Mouse (Mus musculus) layer of hippocampus, adult 9-10 months (tissue): ENCODE measurements around the gene Macf1.

ENCODE experiments used
- DNase-seq: peaks from one replicate; pipeline ENCODE4 v3.0.0; 2022; ENCODE audit warnings: low spot score

Gene Macf1

DNA sequence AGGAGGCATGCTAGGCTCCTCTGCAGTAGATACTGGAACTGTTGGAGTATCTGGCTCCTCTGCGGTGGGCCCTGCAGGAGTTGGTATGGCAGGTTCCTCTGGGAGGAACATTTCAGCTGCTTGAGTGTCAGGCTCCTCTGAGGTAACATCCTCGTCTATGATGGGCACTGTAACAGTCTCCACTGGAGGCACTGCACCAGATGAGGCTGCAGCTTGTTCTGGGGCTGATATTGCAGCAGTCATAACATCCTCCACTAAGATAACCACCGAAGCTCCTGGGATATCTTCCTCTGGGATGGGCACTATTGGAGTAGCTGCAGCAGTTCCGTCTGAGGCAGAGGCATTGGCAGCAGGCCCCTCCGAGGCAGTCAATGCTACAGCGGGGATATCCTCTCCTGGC, 276.4 kb downstream of the Macf1 start:
- no peak for DNase-seq

DNA sequence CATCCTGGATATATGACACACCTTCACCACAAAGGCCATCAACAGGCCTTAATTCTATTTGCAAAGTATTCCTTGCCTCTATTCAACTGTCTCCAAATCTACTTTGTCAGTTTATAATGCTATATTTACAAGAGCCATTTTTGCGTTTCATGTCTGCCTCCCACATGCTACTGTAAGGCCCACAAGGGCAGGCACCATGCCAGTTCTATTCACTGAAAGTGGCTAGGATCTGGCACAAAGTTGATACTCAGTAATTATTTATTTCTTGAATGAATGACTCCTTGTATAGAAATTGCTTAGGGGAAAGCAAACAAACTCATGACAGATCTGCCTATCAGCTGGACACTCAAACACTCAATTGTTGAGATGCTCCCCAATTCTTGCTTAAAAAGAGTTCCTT, 280.1 kb downstream of the Macf1 start:
- no peak for DNase-seq

DNA sequence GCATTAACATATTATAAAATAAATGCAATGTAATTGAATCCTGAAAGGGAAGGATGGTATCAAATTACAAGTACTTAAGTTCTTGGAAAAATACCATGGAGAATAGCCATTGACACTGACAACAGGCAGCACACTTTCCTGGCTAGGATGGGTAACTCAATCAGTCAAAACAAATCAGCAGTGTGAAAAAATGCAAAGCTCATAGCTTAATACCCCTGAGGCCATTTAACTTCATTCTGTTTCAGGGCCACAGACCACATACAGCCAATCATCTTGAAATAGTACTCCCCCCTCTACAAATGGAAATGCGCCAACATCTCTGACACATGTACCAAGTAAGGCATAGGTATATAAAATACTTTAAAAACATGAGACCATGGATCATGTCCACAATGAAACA, 281.9 kb downstream of the Macf1 start:
- DNase-seq = no peak

DNA sequence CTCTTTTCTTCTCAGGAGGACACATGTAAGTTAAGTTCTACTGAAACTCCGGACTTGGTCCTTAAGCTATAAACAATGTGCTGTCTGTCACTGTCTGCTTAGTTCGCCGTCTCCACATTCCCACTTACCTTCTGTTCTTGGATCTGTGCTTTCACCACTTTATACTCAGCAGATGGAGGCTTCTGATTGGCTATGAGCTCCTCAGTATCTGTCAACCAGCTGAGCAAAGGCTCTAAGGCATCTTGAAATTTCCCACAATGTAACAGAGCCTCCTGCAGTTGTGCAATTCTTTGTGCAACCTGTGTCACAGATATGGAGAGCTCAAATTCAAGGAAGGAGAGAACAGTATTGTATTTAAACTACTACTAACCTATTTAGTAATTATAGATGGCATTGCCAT, 282.9 kb downstream of the Macf1 start:
- DNase-seq = peak; percentile 35

DNA sequence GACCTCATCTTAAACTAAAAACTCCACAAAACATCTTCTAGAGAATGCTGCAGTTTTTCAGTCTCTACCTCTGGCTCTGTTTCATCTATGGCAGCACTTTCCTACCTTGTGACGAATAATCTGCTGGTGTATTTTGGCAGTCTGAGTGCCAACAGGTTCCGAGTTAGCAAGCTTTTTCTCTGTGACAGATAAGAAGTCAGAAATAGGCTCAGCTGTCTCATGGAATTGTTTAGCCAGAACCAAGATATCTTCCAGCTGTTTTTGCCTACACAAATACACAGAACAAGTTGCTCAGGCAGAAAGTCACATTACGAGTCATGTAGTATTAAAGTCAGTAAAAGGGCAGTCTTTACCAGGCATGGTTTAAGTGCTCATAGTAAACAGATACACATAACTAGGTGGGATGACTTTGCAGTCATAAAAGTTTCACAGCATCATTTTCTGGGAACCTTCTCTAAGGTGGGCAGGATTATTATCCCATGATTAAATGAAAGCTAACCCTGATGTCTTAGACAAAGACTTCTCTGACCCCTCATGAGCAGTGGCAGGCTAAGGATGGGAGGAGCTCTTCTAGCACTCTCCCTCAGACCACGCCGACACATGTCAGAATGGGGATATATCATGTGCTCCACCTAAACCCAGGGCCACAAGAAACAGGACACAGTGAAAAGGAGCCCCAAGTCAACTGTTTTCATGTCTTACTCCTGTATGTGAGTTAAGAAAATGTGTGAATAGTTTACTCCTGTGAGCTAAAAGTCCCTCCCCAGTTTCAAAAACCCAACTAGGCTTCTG, 286.3 kb downstream of the Macf1 start:
- no peak for DNase-seq

DNA sequence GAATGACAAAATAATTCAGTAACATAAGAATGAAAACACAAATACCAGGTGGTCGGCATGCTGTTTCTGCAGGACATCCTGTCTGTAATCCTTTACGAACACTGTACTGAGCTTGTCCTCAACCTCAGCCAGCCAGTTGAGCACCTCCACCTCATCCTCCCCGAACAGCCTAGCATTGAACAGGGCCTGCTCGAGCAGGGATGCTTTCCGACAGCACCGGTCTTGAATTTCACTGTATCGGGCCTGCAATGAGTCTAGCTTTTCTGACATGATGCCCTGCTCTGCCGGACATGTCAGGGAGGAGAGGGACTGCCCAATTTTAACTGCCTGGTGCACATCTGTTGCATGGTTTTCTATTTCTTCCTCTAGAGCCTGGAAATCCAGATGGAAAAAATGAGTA, 287.1 kb downstream of the Macf1 start:
- DNase-seq = no peak

DNA sequence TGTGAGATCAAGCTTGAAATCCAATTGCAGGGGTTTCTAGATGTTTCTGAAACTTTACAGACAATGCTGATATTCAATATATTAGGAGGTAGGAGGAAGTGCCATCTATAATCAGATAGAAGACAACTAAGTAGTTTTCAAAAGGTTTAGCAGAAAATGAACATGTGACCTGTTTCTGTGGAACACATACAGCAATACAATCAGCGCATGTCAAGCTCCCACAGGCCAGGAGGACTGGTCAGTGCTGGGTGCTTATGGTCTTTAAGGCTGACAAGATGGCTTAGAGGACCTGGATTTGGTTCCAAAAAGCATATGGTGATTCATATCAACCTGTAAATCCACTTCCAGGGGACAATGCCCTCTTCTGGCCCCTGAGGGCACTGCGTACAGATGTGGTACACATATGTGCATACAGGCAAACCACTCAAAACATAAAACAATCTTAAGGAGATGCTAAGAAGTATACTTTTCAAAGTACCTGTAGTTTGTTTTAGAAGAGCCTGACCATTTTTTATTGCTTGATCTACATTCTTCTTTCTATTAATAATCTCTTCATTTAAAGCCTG, 288.6 kb downstream of the Macf1 start:
- DNase-seq = no peak

DNA sequence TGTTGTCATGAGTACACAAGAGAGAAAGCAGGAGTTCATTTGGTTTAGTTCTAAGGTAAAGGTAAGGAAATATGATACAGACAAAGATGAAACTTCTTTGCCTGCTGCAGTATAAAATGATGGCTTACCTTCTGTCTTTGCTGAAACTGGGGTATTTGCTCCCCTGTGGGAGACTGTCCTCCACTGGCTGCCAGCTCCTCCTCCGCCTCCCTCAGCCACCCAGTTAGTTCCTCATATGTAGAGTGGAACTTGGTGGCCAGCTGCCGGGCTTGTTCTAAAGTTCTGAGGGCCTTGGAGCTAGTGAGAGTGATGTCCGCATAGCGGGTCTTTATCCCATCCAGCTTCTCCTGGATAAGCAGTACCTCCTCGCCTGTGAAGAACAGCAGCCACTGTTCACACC, 289.3 kb downstream of the Macf1 start:
- DNase-seq = no peak

DNA sequence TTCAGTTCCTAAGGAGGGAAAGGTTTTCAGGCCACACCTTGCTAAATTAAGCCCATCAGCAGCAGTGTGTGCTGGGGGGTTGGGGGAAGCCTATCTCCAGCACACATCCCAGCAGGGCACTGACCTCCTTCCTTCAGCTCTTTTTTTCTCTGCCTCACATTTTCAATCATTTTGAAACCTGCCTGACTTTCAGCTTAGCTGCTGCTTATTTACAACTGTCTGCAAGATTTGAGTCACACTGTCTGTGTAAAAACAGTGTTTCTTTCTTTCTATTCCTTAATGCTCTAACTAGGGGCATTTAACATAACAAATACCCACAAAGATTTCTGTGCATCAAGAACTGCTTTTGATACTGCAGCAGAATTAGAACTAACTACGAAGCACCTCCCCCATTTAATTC, 289.9 kb downstream of the Macf1 start:
- no peak for DNase-seq

DNA sequence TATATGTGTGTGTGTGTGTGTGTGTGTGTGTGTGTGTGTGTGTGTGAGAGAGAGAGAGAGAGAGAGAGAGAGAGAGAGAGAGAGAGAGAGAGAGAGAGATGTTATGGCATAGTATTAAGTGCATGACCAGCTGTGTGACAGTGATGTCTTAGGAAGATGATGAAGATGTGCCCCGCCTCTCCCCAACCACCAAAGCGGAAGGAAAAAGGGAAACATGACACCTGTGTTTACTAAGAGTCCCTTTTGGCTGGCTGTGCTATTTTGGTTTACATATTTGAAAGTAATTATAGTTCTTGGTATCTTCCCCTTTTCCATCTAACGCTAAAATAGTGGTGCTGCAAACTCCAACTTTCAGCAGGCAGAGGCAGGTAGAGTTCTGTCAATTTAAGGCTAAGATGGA, 291.2 kb downstream of the Macf1 start:
- no peak for DNase-seq

DNA sequence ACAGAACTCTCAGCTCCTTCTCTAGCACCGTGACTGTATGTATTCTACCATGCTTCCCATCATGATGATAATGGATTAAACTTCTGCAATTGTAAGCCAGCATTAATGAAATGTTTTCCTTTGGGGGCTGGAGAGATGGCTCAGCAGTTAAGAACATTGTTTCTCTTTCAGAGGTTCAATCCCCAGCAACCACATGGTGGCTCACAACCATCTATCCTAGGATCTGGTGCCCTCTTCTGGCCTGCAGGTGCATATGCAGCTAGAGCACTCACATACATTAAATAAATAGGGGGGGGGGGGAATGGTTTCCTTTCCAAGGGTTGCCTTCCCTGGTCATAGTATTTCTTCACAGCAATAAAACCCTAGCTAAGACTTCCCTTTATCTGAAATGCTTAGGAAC, 292.0 kb downstream of the Macf1 start:
- no peak for DNase-seq

DNA sequence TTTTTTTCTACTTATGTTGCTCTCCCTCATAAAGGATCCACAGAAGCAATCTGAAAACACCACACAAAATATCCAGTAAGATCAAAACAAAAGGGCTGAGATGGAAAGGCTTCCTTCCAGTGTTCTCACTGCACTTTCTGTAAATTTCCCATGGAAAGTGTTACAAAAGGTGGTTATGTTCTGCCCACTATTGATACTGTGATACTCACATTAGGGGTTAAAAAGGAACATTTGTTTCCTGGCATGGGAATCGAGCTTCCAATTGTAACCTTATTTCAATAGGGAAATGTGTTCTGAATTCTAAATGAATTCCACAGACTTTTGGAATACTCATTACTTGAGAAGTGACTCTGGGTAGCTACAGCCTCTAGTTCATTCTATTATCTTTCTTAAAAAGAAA, 299.1 kb downstream of the Macf1 start:
- DNase-seq = no peak

DNA sequence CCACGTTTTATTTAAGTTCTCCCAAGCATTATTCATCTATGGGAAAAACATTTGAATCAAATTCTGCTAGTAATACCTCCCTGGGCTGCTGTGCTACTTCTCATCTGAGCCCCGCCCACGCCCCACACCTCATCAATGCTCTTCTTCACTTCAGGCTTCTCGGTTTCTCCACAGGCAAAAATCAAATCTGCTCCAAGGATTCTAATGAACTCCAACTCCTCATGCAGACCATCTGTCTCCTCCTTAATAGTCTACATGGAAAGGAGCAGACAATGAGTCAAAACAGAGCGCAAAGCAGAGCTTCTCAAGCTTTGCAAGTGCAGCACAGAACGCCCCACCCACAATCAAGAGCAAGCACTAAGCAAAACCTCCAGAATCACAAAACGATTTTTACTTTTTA, 301.0 kb downstream of the Macf1 start:
- peak; percentile 27 for DNase-seq

DNA sequence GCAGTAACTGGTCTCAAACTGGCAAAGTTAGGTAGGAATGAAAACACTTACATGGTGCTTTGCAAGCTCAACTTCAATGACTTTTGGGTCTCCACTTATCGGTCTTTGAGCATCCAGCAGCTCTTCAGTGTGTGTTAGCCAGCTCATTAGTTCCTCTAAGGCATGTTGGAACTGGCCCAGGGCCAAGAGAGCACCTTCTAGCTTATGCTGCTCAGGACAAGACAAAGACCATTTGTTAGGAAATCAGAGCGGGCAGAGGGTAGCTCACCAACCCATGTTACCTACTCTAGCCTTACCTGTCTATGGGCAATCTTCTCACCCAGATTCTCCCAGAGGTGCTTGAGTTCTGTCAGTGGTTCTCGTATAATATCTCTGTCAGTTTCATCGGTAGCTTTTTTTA, 302.1 kb downstream of the Macf1 start:
- no peak for DNase-seq

DNA sequence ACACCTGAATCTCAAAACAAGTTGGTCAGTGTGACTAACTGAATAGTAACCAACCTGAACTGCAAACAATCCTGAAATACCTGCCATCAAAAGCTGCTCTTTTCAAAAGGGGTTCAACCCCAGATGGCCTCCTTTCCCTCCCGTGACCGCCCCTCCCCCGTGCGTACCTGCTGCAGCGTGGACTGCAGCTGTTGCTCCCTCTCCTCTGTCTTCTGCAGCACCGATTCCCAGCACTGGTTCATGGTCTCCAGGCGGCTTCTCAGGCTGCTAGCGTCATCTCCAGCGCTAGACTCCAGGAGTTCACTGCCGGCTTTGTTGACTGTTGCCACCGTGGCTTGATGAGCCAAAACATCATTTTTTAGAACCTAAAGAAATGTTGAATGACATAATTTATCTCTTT, 302.6 kb downstream of the Macf1 start:
- no peak for DNase-seq

DNA sequence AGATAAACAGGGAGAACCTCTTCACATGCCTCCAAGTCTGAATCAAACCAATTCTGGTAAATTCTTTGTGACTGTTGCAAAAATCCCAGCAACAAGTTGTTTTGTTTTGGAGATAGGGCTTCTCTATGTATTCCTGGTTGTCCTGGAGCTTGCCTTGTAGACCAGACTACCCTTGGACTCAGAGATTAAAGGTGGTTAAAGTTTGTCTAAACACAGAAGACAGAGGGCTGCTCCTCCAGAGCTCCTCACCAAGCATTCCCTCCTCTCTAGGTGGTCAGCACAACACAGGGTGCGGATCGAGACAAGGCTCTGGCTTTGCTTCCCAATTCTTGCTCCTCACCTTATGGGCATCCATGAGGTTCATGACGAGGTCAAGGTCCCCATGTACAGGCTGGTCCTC, 308.1 kb downstream of the Macf1 start:
- no peak for DNase-seq

DNA sequence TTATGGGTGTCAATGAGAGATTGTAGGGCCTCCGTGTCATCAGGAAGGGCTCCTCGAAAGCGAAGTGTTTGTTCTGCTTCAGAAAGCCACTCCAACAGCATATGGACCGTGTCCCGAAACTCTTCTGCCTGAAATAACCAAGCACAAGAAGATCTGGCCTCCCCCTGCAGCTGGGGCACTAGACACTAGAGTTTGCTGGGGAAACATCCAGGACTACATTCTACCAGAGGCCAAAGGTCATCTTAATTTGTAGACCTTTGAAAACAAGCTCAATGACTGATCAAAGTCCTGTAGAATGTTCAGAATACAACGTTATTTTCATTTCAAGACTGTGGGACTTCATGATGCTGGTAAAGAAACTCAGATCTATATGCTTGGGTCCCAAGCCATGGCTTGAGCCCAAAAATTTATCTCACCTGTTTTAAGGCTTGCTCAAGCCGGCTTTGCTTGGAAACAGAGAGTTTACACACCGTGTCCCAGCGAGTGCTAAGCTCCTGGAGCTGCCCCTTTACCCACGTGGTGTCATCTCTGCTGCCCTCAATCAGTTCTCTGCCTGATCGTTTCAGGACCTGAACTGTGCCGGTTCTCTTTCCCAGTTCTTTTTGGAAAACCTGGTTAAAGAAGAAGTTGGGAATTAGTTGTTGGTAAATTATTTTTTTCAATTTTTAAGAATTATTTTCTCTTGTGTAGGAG, 309.7 kb downstream of the Macf1 start:
- DNase-seq = no peak

DNA sequence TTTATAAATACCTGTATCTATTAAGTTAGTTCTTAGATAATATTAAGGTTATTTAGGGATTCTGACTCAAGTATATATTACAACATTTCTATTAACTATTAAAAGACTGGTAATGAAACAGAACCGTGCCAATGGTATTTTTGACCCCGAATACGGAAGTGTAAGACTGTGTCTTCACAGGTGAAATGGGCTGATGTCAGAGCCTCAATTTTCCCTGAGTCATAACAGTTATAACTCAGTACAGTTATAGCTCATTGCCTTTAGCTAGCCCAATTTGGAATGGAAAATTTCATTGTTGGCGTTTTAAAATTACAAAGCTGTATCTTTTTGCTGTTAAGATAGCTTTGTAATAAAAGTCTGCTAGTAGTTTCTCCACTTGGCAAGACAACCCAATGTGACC, 320.6 kb downstream of the Macf1 start:
- DNase-seq = no peak

DNA sequence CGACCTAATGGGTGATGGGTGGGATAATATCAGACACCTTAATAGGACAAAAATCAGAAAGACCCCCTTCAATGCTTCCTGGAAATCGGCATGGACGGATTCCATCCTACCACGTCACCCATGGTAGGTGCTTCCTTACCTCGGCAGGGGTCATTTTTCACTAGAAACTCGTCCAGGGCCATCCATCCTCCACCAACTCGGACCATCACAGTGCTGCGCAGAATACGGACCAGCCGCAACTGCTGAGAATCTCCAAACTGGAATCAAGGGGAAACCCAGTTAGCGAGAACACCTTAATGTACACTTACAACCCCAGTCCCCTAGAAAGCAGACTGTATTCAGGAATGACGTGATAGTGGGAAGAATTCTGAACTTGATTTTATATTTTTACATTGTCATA, 323.4 kb downstream of the Macf1 start:
- DNase-seq = no peak

DNA sequence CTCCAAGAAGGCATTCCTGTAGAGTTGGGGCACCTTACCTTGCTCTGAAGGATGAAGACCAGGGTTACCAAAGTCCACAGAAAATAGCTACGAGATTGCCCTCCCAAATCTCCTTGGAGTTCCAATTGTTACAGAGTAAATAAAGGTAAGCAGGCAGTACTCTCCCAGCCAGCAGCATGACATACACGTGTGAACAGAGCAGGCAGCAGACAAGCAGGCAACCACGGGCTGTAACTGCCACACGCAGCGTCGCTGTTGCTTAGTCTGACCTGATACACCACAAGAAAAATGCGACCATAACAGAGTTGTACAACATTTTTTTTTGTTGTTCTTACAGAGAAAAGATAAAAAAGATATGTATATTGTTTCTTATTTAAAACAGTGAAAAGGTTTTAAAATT, 325.5 kb downstream of the Macf1 start:
- DNase-seq = no peak

DNA sequence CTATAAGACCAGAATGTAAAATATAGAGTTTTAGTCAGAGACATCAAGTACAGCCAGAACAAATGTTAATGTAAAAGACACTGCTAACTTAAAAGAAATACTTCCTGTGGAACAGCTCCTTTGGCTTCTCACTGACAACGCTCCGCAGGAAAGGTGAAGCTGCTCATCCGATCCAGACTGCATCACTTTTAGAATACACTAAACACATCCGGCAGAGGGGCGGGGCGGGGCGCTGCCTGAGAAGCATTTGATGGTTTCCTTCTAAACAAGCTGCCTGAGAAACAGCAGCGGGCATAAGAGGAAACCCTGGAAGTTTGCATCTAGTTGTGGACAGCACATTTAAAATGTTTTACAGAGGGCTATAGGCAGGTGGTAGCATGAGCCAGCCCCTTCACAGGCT, 328.2 kb downstream of the Macf1 start:
- DNase-seq = no peak

DNA sequence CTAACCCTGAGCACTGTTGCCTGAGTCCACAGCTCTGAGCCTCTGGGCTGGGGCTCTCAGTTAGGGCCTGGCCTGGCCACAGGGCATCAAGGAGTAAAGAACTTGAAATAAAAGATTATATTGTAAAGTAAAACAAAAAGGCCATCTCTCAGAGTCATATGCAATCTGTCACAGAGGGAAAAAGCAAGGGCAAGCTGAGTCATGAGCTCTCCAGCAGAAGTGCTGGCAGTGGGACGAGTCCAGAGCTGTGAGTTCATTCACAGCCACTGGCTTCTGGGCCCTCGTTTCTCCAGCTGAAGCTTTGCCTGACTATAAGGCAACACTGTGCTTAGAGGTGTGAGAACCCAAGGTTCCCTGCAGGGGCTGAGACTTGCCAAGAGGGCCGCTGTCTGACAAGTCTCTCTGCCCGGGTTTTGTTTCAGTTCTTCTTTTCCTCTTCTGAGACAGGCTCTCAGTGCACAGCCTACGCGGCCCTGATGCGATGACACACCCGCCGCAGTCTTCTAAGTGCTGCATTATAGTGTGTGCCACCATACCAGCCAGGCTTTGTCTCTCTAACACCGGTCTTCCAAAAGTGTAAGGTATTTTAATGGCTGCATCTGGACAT, 330.8 kb downstream of the Macf1 start:
- no peak for DNase-seq

DNA sequence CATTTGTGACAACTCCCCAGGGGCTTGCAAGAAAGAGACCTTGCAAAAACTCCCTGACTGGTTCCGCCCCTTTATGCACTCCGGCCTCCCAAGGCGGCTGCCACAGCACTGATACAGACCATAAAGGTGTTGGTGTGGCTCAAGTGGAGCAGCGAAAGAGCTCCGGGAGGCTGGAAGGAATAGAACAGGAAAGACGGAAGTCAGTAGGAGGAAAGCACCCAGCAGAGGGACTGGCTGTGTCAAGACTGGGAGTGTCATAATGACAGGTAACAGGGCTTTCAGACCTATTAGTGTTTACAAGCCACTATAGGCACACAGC, 340.7 kb downstream of the Macf1 start:
- DNase-seq = no peak
